Mouse (Mus musculus) liver, adult 2 months (tissue): ENCODE measurements around the gene Dach1.

Source experiments
- CTCF ChIP-seq: fragments of 200-500 bp; IDR thresholded peaks from 2 replicates; pipeline ENCODE4 v1.5.1; 2011; ENCODE audit warnings: low read depth, low read length, control low read depth
- POLR2A ChIP-seq: fragments of 200-500 bp; IDR thresholded peaks from 2 replicates; pipeline ENCODE4 v1.6.1; 2011; ENCODE audit warnings: low read length, control low read depth; ENCODE audit not compliant: insufficient read depth; ENCODE audit errors: extremely low read depth

- TF ChIP-seq CTCF = no peak
- no peak for TF ChIP-seq POLR2A
Observed at GRCm38 (mm10) chr14:98048403-98048802, 121.2 kb downstream of the Dach1 start.
